Mouse (Mus musculus) inflammation-experienced regulatory T-cells, adult 16 weeks (primary cell): ENCODE results near the gene Susd6. TPM values are rescaled to one million over a fixed set of nuclear protein-coding genes. Genes with fewer than 3 reads are reported as not detected.

Experiments used
- polyA plus RNA-seq: library from polyadenylated mRNA; unstranded; fragments of 100-300 nt; shearing (Covaris generic); gene quantifications from one replicate; pipeline ENCODE4 v1.2.1, GENCODE M21; 2017

Gene Susd6
- 39.4 TPM for polyA plus RNA-seq

DNA sequence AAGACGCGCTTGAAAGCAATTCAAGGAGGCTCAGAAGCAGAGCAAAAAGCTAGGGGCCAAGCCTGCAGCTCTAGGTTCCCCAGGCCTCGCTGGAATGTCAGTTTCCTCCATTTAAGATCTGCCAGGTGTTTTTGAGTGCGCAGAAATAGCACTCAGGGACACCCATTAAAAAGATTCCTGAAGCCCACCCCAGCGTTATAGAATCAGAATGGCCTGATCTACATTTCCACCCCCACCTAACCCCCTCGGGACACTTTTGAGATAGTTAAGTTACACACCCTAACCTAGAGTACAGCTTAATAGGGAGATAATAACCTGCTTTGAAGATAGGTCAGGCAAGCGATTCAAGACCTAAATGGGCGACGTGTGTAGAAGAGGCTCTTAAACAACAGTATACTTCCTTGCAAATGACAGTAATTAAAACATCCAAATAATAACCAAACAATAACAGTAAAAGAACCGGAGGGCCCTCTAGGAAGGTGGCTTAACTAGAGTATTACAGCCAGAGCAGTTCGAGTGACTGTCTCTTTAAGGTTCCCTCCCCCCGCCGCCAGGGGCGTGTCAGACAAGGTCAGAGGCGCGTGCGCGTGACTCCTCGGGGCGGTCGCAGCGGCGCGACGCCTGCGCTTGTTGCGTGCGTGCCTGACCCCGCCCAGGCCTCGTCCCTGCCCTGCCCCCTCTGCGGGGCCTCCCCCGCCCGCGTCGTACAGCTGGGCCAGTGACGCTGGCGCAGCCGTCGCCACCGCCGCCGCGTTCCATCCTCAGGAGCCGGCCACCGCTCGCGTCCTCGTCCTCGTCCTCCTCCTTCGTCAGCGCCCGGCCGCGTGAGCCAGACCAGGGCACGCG is at the start of gene Susd6:
TSS of gene Susd6 (plus strand) at position 662 of the 846 bp plus-strand sequence.

DNA sequence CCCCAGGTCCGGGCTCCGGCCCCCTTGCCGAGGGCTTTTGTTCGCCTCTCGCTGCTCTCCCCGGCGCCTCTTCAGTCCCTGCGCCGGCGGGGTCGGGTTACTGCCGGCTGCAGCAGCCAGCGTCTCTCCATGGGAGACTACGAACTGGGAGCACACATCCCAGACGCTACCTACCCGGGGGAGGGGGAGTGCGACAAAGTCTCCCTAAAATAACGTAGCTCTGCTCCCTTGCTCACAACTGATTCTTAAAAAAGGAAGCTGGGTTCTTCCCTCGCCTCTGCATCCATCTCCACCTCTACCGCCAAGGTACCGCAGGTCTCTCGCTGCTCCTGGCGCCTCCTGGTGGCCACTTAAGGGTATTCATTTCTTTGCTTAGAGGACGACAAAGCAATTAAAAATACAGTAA is 29.9 kb upstream of the Susd6 start, which contains the start of gene Ccdc177:
TSS of gene Ccdc177 (minus strand) at position 292 of the 406 bp plus-strand sequence.

Other genes with a start within 250 kb of the Susd6 start
- 38.7 TPM for gene Slc39a9, start 146.6 kb upstream of the Susd6 start, polyA plus RNA-seq
- gene Erh, start 146.2 kb upstream of the Susd6 start, polyA plus RNA-seq: 75.8 TPM
- 0.24 TPM for gene Plekhd1, start 97.9 kb upstream of the Susd6 start, polyA plus RNA-seq
- gene Ccdc177, start 29.8 kb upstream of the Susd6 start, polyA plus RNA-seq: not detected
- gene Srsf5, start 155.0 kb downstream of the Susd6 start, polyA plus RNA-seq: 953 TPM
- gene Slc10a1, start 178.2 kb downstream of the Susd6 start, polyA plus RNA-seq: 0.41 TPM
- 0.50 TPM for gene Smoc1, start 236.3 kb downstream of the Susd6 start, polyA plus RNA-seq